Comparison of ENCODE assay signal across 7 mouse cellular contexts in genomic region chr8:87662811-87663341, GRCm38 (mm10).
DNase-seq lines count a peak whose midpoint lies in the region; ATAC-seq lines count a peak whose summit lies in the region.

No protein-coding gene starts in this region.

- H3K4me2 ChIP-seq in neural tube, embryonic 13.5 days = peak overlapping the region; percentile 53

- H3K9ac ChIP-seq in neural tube, embryonic 13.5 days = peak overlapping the region; percentile 65

- H3K27ac ChIP-seq in embryonic facial prominence, embryonic 10.5 days (replicated peaks) = peak overlapping the region; percentile 76
- peak overlapping the region; percentile 94 for H3K27ac ChIP-seq in neural tube, embryonic 13.5 days (replicated peaks)

- WGBS in embryonic facial prominence, embryonic 10.5 days = 3% methylated on average over 25 of the region's 25 CpGs
- 2% methylated on average over 25 of the region's 25 CpGs for WGBS in neural tube, embryonic 13.5 days

- peaks cover 57% of the 10 kb centered on the region for H3K27me3 ChIP-seq in embryonic facial prominence, embryonic 10.5 days (replicated peaks; ENCODE audit: low read depth, poor library complexity, severe bottlenecking)
- 0 out of 2 replicates have a peak, but pooled peaks cover 6% of the 10 kb centered on the region for H3K27me3 ChIP-seq in neural tube, embryonic 13.5 days

- peak; percentile 38 for ATAC-seq in neural tube, embryonic 13.5 days (ENCODE audit: low read depth)

- DNase-seq in right cerebral cortex, postnatal 25 days = peak; percentile 22
- DNase-seq in right cerebral cortex, postnatal 14 days = no peak
- peak; percentile 60 for DNase-seq in embryonic facial prominence, embryonic 10.5 days (ENCODE audit: low spot score)
- peak; percentile 37 to 44 for DNase-seq in heart, adult 18-20 months
- peak; percentile 27 for DNase-seq in kidney, postnatal 14 days
- DNase-seq in adipocyte (ENCODE audit: low spot score) = no peak

- peaks cover 52% of the 10 kb centered on the region for H3K4me1 ChIP-seq in embryonic facial prominence, embryonic 10.5 days
- H3K4me1 ChIP-seq in neural tube, embryonic 13.5 days (replicated peaks) = peaks cover 75% of the 10 kb centered on the region

- H3K4me3 ChIP-seq in embryonic facial prominence, embryonic 10.5 days = peak overlapping the region; percentile 54
- peak overlapping the region; percentile 27 for H3K4me3 ChIP-seq in neural tube, embryonic 13.5 days

- H3K9me3 ChIP-seq in embryonic facial prominence, embryonic 10.5 days = no peaks in the 10 kb centered on the region
- no peaks in the 10 kb centered on the region for H3K9me3 ChIP-seq in neural tube, embryonic 13.5 days

- H3K36me3 ChIP-seq in embryonic facial prominence, embryonic 10.5 days (replicated peaks) = peaks cover 30% of the 10 kb centered on the region
- H3K36me3 ChIP-seq in neural tube, embryonic 13.5 days = no peaks in the 10 kb centered on the region

Comparison
In these comparisons a context has a peak if more than half of its experiments do, and no peak if none do; other contexts are left out.
1. DNase-seq: peak in right cerebral cortex, postnatal 25 days (single experiment), embryonic facial prominence, embryonic 10.5 days (single experiment), heart, adult 18-20 months (2 of 2) and kidney, postnatal 14 days (single experiment); none in right cerebral cortex, postnatal 14 days (single experiment) and adipocyte (single experiment).